Mouse (Mus musculus) bone marrow macrophage, adult 2 months (primary cell): ENCODE data around the gene Ube2d3.

Source experiments
- CTCF ChIP-seq: IDR thresholded peaks from 2 replicates; pipeline ENCODE4 v1.5.1; 2012; ENCODE audit warnings: low read depth, mild to moderate bottlenecking, low read length, moderate library complexity
- POLR2A ChIP-seq: IDR thresholded peaks from 2 replicates; pipeline ENCODE4 v1.6.1; 2012; ENCODE audit warnings: mild to moderate bottlenecking, low read depth, low read length, borderline replicate concordance

GRCm38 (mm10) chr3:135411824-135412223 is 26.1 kb upstream of the Ube2d3 start:
- no peak for TF ChIP-seq CTCF
- TF ChIP-seq POLR2A = no peak
